Mouse (Mus musculus) large intestine, adult 2 months (tissue): Measurements from ENCODE around the gene Arhgap17. TPM values are rescaled to one million over a fixed set of nuclear protein-coding genes. Genes with fewer than 3 reads are reported as not detected.

ENCODE experiments used
- DNase-seq: peaks from one replicate; pipeline ENCODE4 v3.0.0-alpha.2; 2012; ENCODE audit warnings: low read depth, low spot score
- WGBS: fragments of 180-500 bp; shearing (Covaris S2); methylation state at CpG from one replicate; pipeline ENCODE4 v1.1.7; 2018; 5-methylcytosine and 5-hydroxymethylcytosine counted together
- polyA plus RNA-seq: library from polyadenylated mRNA; depleted of rRNA; stranded (reverse); fragments of >200 nt; gene quantifications from 2 replicates; pipeline ENCODE4 v1.2.3, GENCODE M21; 2012

The Arhgap17 gene
- polyA plus RNA-seq, 1 experiment: 23.7 TPM

GRCm38 (mm10) chr7:123346631-123347290 lies 23.0 kb downstream of the Arhgap17 start:
- WGBS: 38% methylated on average over 7 of the region's 7 CpGs
- DNase-seq: no peak

- no peak for DNase-seq
- WGBS: 65% methylated on average over 3 of the region's 3 CpGs
Measured at GRCm38 (mm10) chr7:123345041-123345544, 24.6 kb downstream of the Arhgap17 start.

GRCm38 (mm10) chr7:123344079-123344780 lies 25.5 kb downstream of the Arhgap17 start:
- DNase-seq: peak; percentile 44
- 44% methylated on average over 5 of the region's 5 CpGs for WGBS

- WGBS: 73% methylated on average over 5 of the region's 5 CpGs
- no peak for DNase-seq
Measured at GRCm38 (mm10) chr7:123341896-123342295, 27.8 kb downstream of the Arhgap17 start.

GRCm38 (mm10) chr7:123338351-123338750 lies 31.4 kb downstream of the Arhgap17 start:
- no peak for DNase-seq
- WGBS: 78% methylated on average over 8 of the region's 8 CpGs

- WGBS: 58% methylated on average over 1 of the region's 1 CpGs
- no peak for DNase-seq
Measured at GRCm38 (mm10) chr7:123336322-123336721, 33.4 kb downstream of the Arhgap17 start.

GRCm38 (mm10) chr7:123330506-123330905 lies 39.2 kb downstream of the Arhgap17 start:
- 86% methylated on average over 9 of the region's 9 CpGs for WGBS
- DNase-seq: no peak

- no peak for DNase-seq
- 79% methylated on average over 4 of the region's 4 CpGs for WGBS
Measured at GRCm38 (mm10) chr7:123327909-123328308, 41.8 kb downstream of the Arhgap17 start.

- WGBS: 86% methylated on average over 4 of the region's 4 CpGs
- DNase-seq: no peak
Measured at GRCm38 (mm10) chr7:123326901-123327300, 42.8 kb downstream of the Arhgap17 start.

- WGBS: 97% methylated on average over 5 of the region's 5 CpGs
- no peak for DNase-seq
Measured at GRCm38 (mm10) chr7:123326062-123326461, 43.7 kb downstream of the Arhgap17 start.

- no peak for DNase-seq
- 91% methylated on average over 1 of the region's 1 CpGs for WGBS
Measured at GRCm38 (mm10) chr7:123324105-123324504, 45.6 kb downstream of the Arhgap17 start.

GRCm38 (mm10) chr7:123323388-123323787 lies 46.3 kb downstream of the Arhgap17 start:
- 89% methylated on average over 2 of the region's 2 CpGs for WGBS
- DNase-seq: no peak

- no peak for DNase-seq
- 37% methylated on average over 13 of the region's 13 CpGs for WGBS
Measured at GRCm38 (mm10) chr7:123322452-123323121, 47.1 kb downstream of the Arhgap17 start.

GRCm38 (mm10) chr7:123312738-123313137 lies 57.0 kb downstream of the Arhgap17 start:
- no peak for DNase-seq
- 80% methylated on average over 3 of the region's 3 CpGs for WGBS

- DNase-seq: no peak
- 80% methylated on average over 5 of the region's 5 CpGs for WGBS
Measured at GRCm38 (mm10) chr7:123311836-123312235, 57.9 kb downstream of the Arhgap17 start.

GRCm38 (mm10) chr7:123307887-123308558 lies 61.7 kb downstream of the Arhgap17 start:
- 51% methylated on average over 4 of the region's 4 CpGs for WGBS
- no peak for DNase-seq

- WGBS: 92% methylated on average over 8 of the region's 8 CpGs
Measured at GRCm38 (mm10) chr7:123307236-123307635, 62.5 kb downstream of the Arhgap17 start.

GRCm38 (mm10) chr7:123305397-123305796 lies 64.3 kb downstream of the Arhgap17 start:
- WGBS: 87% methylated on average over 2 of the region's 2 CpGs
- DNase-seq: no peak

More at GRCm38 (mm10) chr7:123307236-123307635, 62.5 kb downstream of the Arhgap17 start:
- DNase-seq: no peak

GRCm38 (mm10) chr7:123300258-123300657 lies 69.5 kb downstream of the Arhgap17 start:
- no peak for DNase-seq
- WGBS: 80% methylated on average over 3 of the region's 3 CpGs

GRCm38 (mm10) chr7:123298225-123298624 lies 71.5 kb downstream of the Arhgap17 start:
- WGBS: 58% methylated on average over 3 of the region's 3 CpGs
- no peak for DNase-seq
